Mouse (Mus musculus) forebrain, postnatal 0 days (tissue): ENCODE results near the gene Gpld1. TPM values are rescaled to one million over a fixed set of nuclear protein-coding genes. Genes with fewer than 3 reads are reported as not detected.
"Not testable (repeated sequence)": the region's sequence is repeated elsewhere in the genome, so short reads cannot be mapped to it uniquely, and the experiment has no call there.

Experiments
- ATAC-seq: fragments of 200-750 bp; cut with Nextera tagmentation; 2 replicates; pipeline ENCODE4 v1.8.0; 2017; ENCODE audit warnings: mild to moderate bottlenecking, moderate library complexity
- DNase-seq: peaks from one replicate; pipeline ENCODE4 v3.0.0-alpha.2; 2015
- H3K27ac ChIP-seq: fragments of 300-500 bp; sonication (generic); 2 replicates; pipeline ENCODE4 v1.5.1; 2014; ENCODE audit warnings: low read depth, mild to moderate bottlenecking, antibody characterized with exemption, low read length, moderate library complexity, mixed read lengths
- H3K27me3 ChIP-seq: fragments of 300-500 bp; sonication (generic); 2 replicates; pipeline ENCODE4 v1.6.1; 2014; ENCODE audit warnings: mild to moderate bottlenecking, low read length, mixed read lengths; ENCODE audit not compliant: insufficient read depth
- H3K36me3 ChIP-seq: fragments of 300-500 bp; sonication (generic); 2 replicates; pipeline ENCODE4 v1.6.1; 2014; ENCODE audit warnings: mild to moderate bottlenecking, moderate library complexity; ENCODE audit not compliant: insufficient read depth
- H3K4me1 ChIP-seq: fragments of 300-500 bp; sonication (generic); 2 replicates; pipeline ENCODE4 v1.6.1; 2014; ENCODE audit warnings: antibody characterized with exemption; ENCODE audit not compliant: insufficient read depth
- H3K4me2 ChIP-seq: fragments of 300-500 bp; sonication (generic); 2 replicates; pipeline ENCODE4 v1.6.1; 2014; ENCODE audit warnings: low read depth, mild to moderate bottlenecking, moderate library complexity
- H3K4me3 ChIP-seq: fragments of 300-500 bp; sonication (generic); 2 replicates; pipeline ENCODE4 v1.5.1; 2014; ENCODE audit warnings: low read depth, low read length, mixed read lengths
- H3K9ac ChIP-seq: fragments of 300-500 bp; sonication (generic); 2 replicates; pipeline ENCODE4 v1.6.1; 2014; ENCODE audit warnings: mild to moderate bottlenecking
- H3K9me3 ChIP-seq: fragments of 300-500 bp; sonication (generic); 2 replicates; pipeline ENCODE4 v1.6.1; 2016; ENCODE audit warnings: low read length
- CTCF ChIP-seq: sonication (generic); IDR thresholded peaks from 2 replicates; pipeline ENCODE4 v1.5.1; 2016; ENCODE audit warnings: antibody characterized with exemption, control low read depth, low read depth
- WGBS: fragments of 180-500 bp; shearing (Covaris S2); extraction: QIAGEN DNeasy Blood & Tissue Kit; methylation state at CpG from one replicate; pipeline ENCODE4 v1.1.7; 2014; 5-methylcytosine and 5-hydroxymethylcytosine counted together
- polyA plus RNA-seq: library from polyadenylated mRNA; unstranded; fragments of >200 nt; fragmentation: Nextera tagmentation; extraction: Ambion mirVana; gene quantifications from 2 replicates; pipeline ENCODE4 v1.2.1, GENCODE M21; 2015
- total RNA-seq: library from RNA; depleted of rRNA; stranded (reverse); fragments of >200 nt; gene quantifications from 2 replicates; pipeline ENCODE4 v1.2.3, GENCODE M21; 2014

The Gpld1 gene
- total and polyA plus RNA-seq, 2 experiments from 2014 or later, result 1.6 to 5.2 TPM

DNA sequence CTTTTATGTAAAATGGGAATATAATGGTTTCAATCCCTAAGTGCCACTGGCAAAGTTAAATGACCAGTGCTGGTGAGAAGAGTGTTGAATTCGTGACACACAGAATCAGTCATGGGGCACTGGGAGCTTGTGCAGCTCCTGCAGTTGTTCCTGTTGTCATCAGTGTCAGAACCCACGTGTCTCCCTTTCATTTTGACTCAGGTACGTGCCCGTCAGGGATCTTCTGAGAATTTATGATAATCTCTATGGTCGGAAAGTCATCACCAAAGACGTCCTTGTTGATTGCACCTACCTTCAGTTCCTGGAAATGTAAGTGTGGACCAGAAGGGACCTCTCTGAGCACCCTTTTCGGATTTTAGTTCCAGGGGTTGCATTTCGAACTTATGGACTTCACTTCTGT lies 19.2 kb downstream of the Gpld1 start:
- 87% methylated on average over 8 of the region's 8 CpGs for WGBS
- no peak for TF ChIP-seq CTCF
- ATAC-seq (no peak), DNase-seq (no peak)
- Histone ChIP-seq H3K27ac (no peak overlapping the region), H3K4me1 (0 out of 2 replicates have a peak, but pooled peaks cover 6% of the 10 kb centered on the region), H3K27me3 (no peaks in the 10 kb centered on the region; the same call in 1 of the 2 replicates), H3K36me3 (no peaks in the 10 kb centered on the region), H3K4me3 (no peak overlapping the region), H3K4me2 (no peak overlapping the region), H3K9ac (no peak overlapping the region), H3K9me3 (no peaks in the 10 kb centered on the region)

- TF ChIP-seq CTCF, result no peak
- Histone ChIP-seq H3K27ac (0 out of 2 replicates have a peak overlapping the region, but pooled peaks have one; percentile 21), H3K4me2 (peak overlapping the region; percentile 47), H3K9ac (peak overlapping the region; percentile 43), H3K27me3 (no peaks in the 10 kb centered on the region; the same call in 1 of the 2 replicates), H3K4me1 (0 out of 2 replicates have a peak, but pooled peaks cover 6% of the 10 kb centered on the region), H3K9me3 (no peaks in the 10 kb centered on the region), H3K4me3 (peak overlapping the region; percentile 31), H3K36me3 (no peaks in the 10 kb centered on the region)
- 19% methylated on average over 15 of the region's 15 CpGs for WGBS
- DNase-seq (peak; percentile 43), ATAC-seq (peak; percentile 87)
Measured at GRCm38 (mm10) chr13:24965130-24965845, 22.3 kb downstream of the Gpld1 start.

GRCm38 (mm10) chr13:24965846-24966201 lies 22.9 kb downstream of the Gpld1 start:
- Histone ChIP-seq H3K9ac (peak overlapping the region; percentile 43), H3K36me3 (no peaks in the 10 kb centered on the region), H3K4me2 (peak overlapping the region; percentile 47), H3K9me3 (no peaks in the 10 kb centered on the region), H3K4me1 (0 out of 2 replicates have a peak, but pooled peaks cover 6% of the 10 kb centered on the region), H3K27ac (0 out of 2 replicates have a peak overlapping the region, but pooled peaks have one; percentile 21), H3K27me3 (no peaks in the 10 kb centered on the region; the same call in 1 of the 2 replicates), H3K4me3 (peak overlapping the region; percentile 31)
- DNase-seq (no peak), ATAC-seq (peak; percentile 73)
- no peak for TF ChIP-seq CTCF
- WGBS, result 36% methylated on average over 5 of the region's 5 CpGs

DNA sequence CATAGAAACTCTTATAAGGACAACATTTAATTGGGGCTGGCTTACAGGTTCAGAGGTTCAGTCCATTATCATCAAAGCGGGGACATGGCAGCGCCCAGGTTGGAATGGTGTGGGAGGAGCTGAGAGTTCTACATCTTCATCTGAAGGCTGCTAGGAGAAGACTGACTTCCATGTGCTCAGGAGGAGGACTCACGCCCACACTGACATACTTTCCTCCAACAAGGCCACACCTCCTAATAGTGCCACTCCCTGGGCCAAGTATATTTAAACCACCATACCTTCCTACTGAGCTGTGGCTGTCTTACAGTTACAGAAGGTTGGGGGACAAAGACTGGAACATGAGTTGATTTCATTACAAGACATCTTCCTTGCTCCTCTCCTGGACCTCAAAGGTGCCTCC lies 28.8 kb downstream of the Gpld1 start:
- not testable (repeated sequence) for DNase-seq, ATAC-seq, H3K27ac ChIP-seq, H3K4me3 ChIP-seq, H3K27me3 ChIP-seq, H3K9ac ChIP-seq, H3K4me1 ChIP-seq, H3K4me2 ChIP-seq, H3K36me3 ChIP-seq, H3K9me3 ChIP-seq
- 90% methylated on average over 3 of the region's 3 CpGs for WGBS

DNA sequence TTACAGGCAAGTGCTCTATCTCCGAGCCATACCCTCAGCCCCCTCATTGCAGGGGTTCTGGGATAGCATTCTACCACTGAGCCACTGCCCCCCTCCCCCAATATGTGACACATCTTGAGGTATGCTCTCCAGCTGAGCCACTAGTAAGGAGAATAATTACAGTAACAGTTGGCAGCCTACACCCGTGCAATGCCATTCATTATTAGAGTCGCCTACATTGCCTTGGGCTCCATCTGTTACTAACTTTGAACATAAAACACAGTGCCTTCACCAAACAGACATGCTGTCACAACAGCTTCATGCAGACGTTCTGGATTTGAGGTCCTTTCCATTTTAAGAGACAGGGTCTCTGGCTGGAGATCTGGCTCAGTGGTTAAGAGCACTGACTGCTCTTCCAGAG lies 33.4 kb downstream of the Gpld1 start:
- peak; percentile 73 for ATAC-seq
- no peaks in the 10 kb centered on the region for H3K36me3 ChIP-seq

DNA sequence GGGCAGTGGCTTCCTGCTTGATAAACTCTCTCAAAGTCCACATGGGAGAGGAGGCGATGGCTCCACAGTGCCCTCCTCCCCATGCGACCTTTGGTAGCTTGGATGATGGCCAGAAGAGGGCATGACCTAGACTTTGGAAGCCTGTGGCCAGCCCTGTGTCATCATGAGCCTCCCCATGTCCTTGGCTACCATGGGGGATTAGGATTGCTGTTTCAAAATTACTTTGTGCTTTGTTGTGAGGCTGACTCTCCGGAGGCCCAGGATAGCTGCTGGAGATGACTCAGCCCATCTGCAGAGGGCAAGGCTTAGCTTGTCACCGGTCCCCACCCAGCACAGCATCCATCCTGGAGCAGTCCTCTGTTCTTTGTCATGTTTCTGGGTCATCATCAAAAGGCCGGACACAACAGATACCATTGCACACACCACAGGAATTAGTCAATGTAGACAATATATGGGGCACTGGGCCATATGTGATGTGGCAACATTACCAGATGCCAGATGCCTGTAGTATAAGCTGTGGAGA lies 34.9 kb downstream of the Gpld1 start:
- Histone ChIP-seq H3K9ac (no peak overlapping the region), H3K27ac (no peak overlapping the region), H3K36me3 (no peaks in the 10 kb centered on the region), H3K4me3 (no peak overlapping the region), H3K4me1 (no peaks in the 10 kb centered on the region), H3K27me3 (no peaks in the 10 kb centered on the region), H3K4me2 (no peak overlapping the region), H3K9me3 (no peaks in the 10 kb centered on the region)
- 89% methylated on average over 5 of the region's 5 CpGs for WGBS
- ATAC-seq, result no peak
- TF ChIP-seq CTCF, result no peak
- no peak for DNase-seq

More for the DNA sequence above, 33.4 kb downstream of the Gpld1 start:
- peak; percentile 27 for DNase-seq
- H3K4me3 ChIP-seq, result no peak overlapping the region
- H3K9ac ChIP-seq, result no peak overlapping the region
- 49% methylated on average over 4 of the region's 4 CpGs for WGBS
- no peaks in the 10 kb centered on the region for H3K27me3 ChIP-seq
- H3K27ac ChIP-seq, result no peak overlapping the region
- H3K4me2 ChIP-seq, result no peak overlapping the region
- no peaks in the 10 kb centered on the region for H3K4me1 ChIP-seq
- no peaks in the 10 kb centered on the region for H3K9me3 ChIP-seq
- TF ChIP-seq CTCF, result no peak

DNA sequence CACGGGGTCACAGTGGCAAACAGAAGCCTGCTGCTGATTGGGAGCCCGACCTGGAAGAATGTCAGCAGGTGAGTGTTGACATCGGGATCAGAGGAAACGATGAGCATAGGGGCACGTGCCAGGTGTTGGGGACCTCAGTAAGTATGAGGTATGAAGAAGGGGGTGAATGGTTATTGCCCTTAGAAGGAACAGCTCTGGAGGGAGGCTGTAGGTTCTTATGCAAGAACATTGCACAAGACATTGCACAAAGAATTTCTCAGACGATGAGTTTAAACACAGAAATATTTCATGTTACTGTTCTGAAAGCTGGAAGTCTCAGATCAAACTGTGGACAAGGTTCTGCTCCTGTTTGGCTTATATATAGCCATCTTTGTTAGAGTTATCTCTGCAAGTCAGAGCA lies 38.1 kb downstream of the Gpld1 start:
- Histone ChIP-seq H3K4me1 (peaks cover under 1% of the 10 kb centered on the region; the same call in 1 of the 2 replicates), H3K27me3 (no peaks in the 10 kb centered on the region), H3K4me2 (no peak overlapping the region), H3K9me3 (no peaks in the 10 kb centered on the region), H3K9ac (no peak overlapping the region), H3K27ac (no peak overlapping the region), H3K36me3 (no peaks in the 10 kb centered on the region), H3K4me3 (no peak overlapping the region)
- no peak for TF ChIP-seq CTCF
- DNase-seq (no peak), ATAC-seq (no peak)
- 92% methylated on average over 6 of the region's 6 CpGs for whole genome bisulfite sequencing
